Mouse (Mus musculus) midbrain, embryonic 13.5 days (tissue): ENCODE data around the gene Irgq. TPM values are rescaled to one million over a fixed set of nuclear protein-coding genes. Genes with fewer than 3 reads are reported as not detected.
"Not testable (repeated sequence)": the region's sequence is repeated elsewhere in the genome, so short reads cannot be mapped to it uniquely, and the experiment has no call there.

Source experiments
- ATAC-seq: fragments of 200-750 bp; cut with Nextera tagmentation; 2 replicates; pipeline ENCODE4 v1.8.0; 2017; ENCODE audit warnings: mild to moderate bottlenecking, moderate TSS enrichment, moderate library complexity
- H3K27ac ChIP-seq: fragments of 300-500 bp; sonication (generic); 2 replicates; pipeline ENCODE4 v1.5.1; 2015; ENCODE audit warnings: inconsistent platforms, mild to moderate bottlenecking, moderate library complexity
- H3K27me3 ChIP-seq: fragments of 300-500 bp; sonication (generic); 2 replicates; pipeline ENCODE4 v1.6.1; 2015; ENCODE audit warnings: mild to moderate bottlenecking, inconsistent platforms
- H3K36me3 ChIP-seq: fragments of 300-500 bp; sonication (generic); 2 replicates; pipeline ENCODE4 v1.6.1; 2015; ENCODE audit warnings: mild to moderate bottlenecking, inconsistent platforms
- H3K4me1 ChIP-seq: fragments of 300-500 bp; sonication (generic); replicated peaks from 2 replicates; pipeline ENCODE4 v1.6.1; 2015; ENCODE audit warnings: inconsistent platforms
- H3K4me2 ChIP-seq: fragments of 300-500 bp; sonication (generic); replicated peaks from 2 replicates; pipeline ENCODE4 v1.6.1; 2015; ENCODE audit warnings: moderate library complexity, mild to moderate bottlenecking, inconsistent platforms
- H3K4me3 ChIP-seq: fragments of 300-500 bp; sonication (generic); replicated peaks from 2 replicates; pipeline ENCODE4 v1.5.1; 2015; ENCODE audit warnings: mild to moderate bottlenecking, inconsistent platforms
- H3K9ac ChIP-seq: fragments of 300-500 bp; sonication (generic); replicated peaks from 2 replicates; pipeline ENCODE4 v1.6.1; 2015; ENCODE audit warnings: mild to moderate bottlenecking, inconsistent platforms
- H3K9me3 ChIP-seq: fragments of 300-500 bp; sonication (generic); 2 replicates; pipeline ENCODE4 v1.6.1; 2016; ENCODE audit warnings: mild to moderate bottlenecking, inconsistent platforms
- WGBS: fragments of 180-500 bp; shearing (Covaris S2); methylation state at CpG from one replicate; pipeline ENCODE4 v1.1.7; 2015; 5-methylcytosine and 5-hydroxymethylcytosine counted together
- polyA plus RNA-seq: library from polyadenylated mRNA; unstranded; fragments of >200 nt; fragmentation: Nextera tagmentation; extraction: Ambion mirVana; gene quantifications from 2 replicates; pipeline ENCODE4 v1.2.1, GENCODE M21; 2015

The Irgq gene
- 20.3 and 25.3 TPM in 2 replicates for polyA plus RNA-seq

- peaks cover 44% of the 10 kb centered on the region for H3K4me1 ChIP-seq
Measured at GRCm38 (mm10) chr7:24530062-24530931, at the start of gene Irgq. Gene Irgq, plus strand, starts transcription at chr7:24530689.

GRCm38 (mm10) chr7:24480986-24481473 lies 49.5 kb upstream of the Irgq start:
- Histone ChIP-seq H3K4me1 (peaks cover 57% of the 10 kb centered on the region), H3K27ac (peak overlapping the region; percentile 89), H3K9me3 (no peaks in the 10 kb centered on the region), H3K27me3 (peaks cover 6% of the 10 kb centered on the region; the same call in 1 of the 2 replicates), H3K36me3 (no peaks in the 10 kb centered on the region), H3K4me2 (peak overlapping the region; percentile 74), H3K4me3 (peak overlapping the region; percentile 76), H3K9ac (peak overlapping the region; percentile 94)
- WGBS: 9% methylated on average over 14 of the region's 14 CpGs
- peak; percentile 60 for ATAC-seq

More at GRCm38 (mm10) chr7:24530062-24530931, at the start of gene Irgq:
- H3K36me3 ChIP-seq: peaks cover 23% of the 10 kb centered on the region
- no peaks in the 10 kb centered on the region for H3K9me3 ChIP-seq
- H3K4me2 ChIP-seq: peak within 1 kb of the TSS; percentile 86
- peak within 1 kb of the TSS; percentile 93 for H3K9ac ChIP-seq
- H3K27me3 ChIP-seq: peaks cover 11% of the 10 kb centered on the region
- WGBS: under 1% methylated on average over 44 of the region's 44 CpGs
- peak within 1 kb of the TSS; percentile 87 for H3K27ac ChIP-seq
- ATAC-seq: peak; percentile 94
- peak within 1 kb of the TSS; percentile 62 for H3K4me3 ChIP-seq

- H3K4me3 ChIP-seq: peak within 1 kb of the TSS; percentile 76
- H3K9me3 ChIP-seq: no peaks in the 10 kb centered on the region
- H3K4me2 ChIP-seq: peak within 1 kb of the TSS; percentile 74
- H3K4me1 ChIP-seq: peaks cover 63% of the 10 kb centered on the region
- H3K9ac ChIP-seq: peak within 1 kb of the TSS; percentile 94
- WGBS: under 1% methylated on average over 56 of the region's 83 CpGs
- peak; percentile 80 for ATAC-seq
- H3K27ac ChIP-seq: peak within 1 kb of the TSS; percentile 89
- no peaks in the 10 kb centered on the region for H3K36me3 ChIP-seq
- peaks cover 6% of the 10 kb centered on the region; the same call in 1 of the 2 replicates for H3K27me3 ChIP-seq
Measured at GRCm38 (mm10) chr7:24481474-24482207, 48.8 kb upstream of the Irgq start, which contains the start of gene Cadm4. Gene Cadm4, plus strand, starts transcription at chr7:24482023.

GRCm38 (mm10) chr7:24482208-24483020 lies 48.1 kb upstream of the Irgq start:
- H3K36me3 ChIP-seq: no peaks in the 10 kb centered on the region
- H3K9ac ChIP-seq: peak overlapping the region; percentile 94
- peaks cover 71% of the 10 kb centered on the region for H3K4me1 ChIP-seq
- H3K27me3 ChIP-seq: peaks cover 6% of the 10 kb centered on the region; the same call in 1 of the 2 replicates
- ATAC-seq: peak; percentile 25
- H3K27ac ChIP-seq: peak overlapping the region; percentile 89
- H3K9me3 ChIP-seq: no peaks in the 10 kb centered on the region
- WGBS: 2% methylated on average over 18 of the region's 38 CpGs
- H3K4me2 ChIP-seq: peak overlapping the region; percentile 74
- peak overlapping the region; percentile 76 for H3K4me3 ChIP-seq

GRCm38 (mm10) chr7:24483291-24483690 lies 47.2 kb upstream of the Irgq start:
- H3K27ac ChIP-seq, H3K36me3 ChIP-seq, H3K27me3 ChIP-seq, ATAC-seq, H3K9me3 ChIP-seq: not testable (repeated sequence)
- 63% methylated on average over 6 of the region's 6 CpGs for WGBS
- Histone ChIP-seq H3K4me3 (peak overlapping the region; percentile 76), H3K9ac (peak overlapping the region; percentile 94), H3K4me1 (peaks cover 79% of the 10 kb centered on the region), H3K4me2 (peak overlapping the region; percentile 74)

- H3K4me2 ChIP-seq: peak overlapping the region; percentile 74
- peaks cover 70% of the 10 kb centered on the region for H3K4me1 ChIP-seq
- WGBS: 84% methylated on average over 9 of the region's 9 CpGs
- peak overlapping the region; percentile 36 for H3K4me3 ChIP-seq
- peak overlapping the region; percentile 67 for H3K9ac ChIP-seq
- H3K27ac ChIP-seq: peak overlapping the region; percentile 79
- H3K27me3 ChIP-seq: peaks cover 5% of the 10 kb centered on the region; the same call in 1 of the 2 replicates
- H3K36me3 ChIP-seq: peaks cover 14% of the 10 kb centered on the region
- H3K9me3 ChIP-seq: no peaks in the 10 kb centered on the region
- ATAC-seq: no peak
Measured at GRCm38 (mm10) chr7:24485481-24485880, 45.0 kb upstream of the Irgq start.

GRCm38 (mm10) chr7:24486654-24487130 lies 43.8 kb upstream of the Irgq start:
- WGBS: 34% methylated on average over 9 of the region's 9 CpGs
- Histone ChIP-seq H3K27me3 (no peaks in the 10 kb centered on the region), H3K4me1 (peaks cover 60% of the 10 kb centered on the region), H3K9ac (peak overlapping the region; percentile 67), H3K4me2 (peak overlapping the region; percentile 74), H3K27ac (peak overlapping the region; percentile 79), H3K4me3 (peak overlapping the region; percentile 36), H3K9me3 (no peaks in the 10 kb centered on the region), H3K36me3 (peaks cover 27% of the 10 kb centered on the region)
- ATAC-seq: peak; percentile 67

GRCm38 (mm10) chr7:24487403-24487802 lies 43.1 kb upstream of the Irgq start:
- Histone ChIP-seq H3K36me3 (peaks cover 34% of the 10 kb centered on the region), H3K27ac (peak overlapping the region; percentile 79), H3K4me3 (peak overlapping the region; percentile 36), H3K9ac (peak overlapping the region; percentile 67; the same call in 1 of the 2 replicates), H3K27me3 (no peaks in the 10 kb centered on the region), H3K4me2 (peak overlapping the region; percentile 74), H3K4me1 (peaks cover 60% of the 10 kb centered on the region), H3K9me3 (no peaks in the 10 kb centered on the region)
- ATAC-seq: 0 out of 2 replicates have a peak, but pooled peaks have one; percentile 12
- WGBS: 27% methylated on average over 3 of the region's 3 CpGs

GRCm38 (mm10) chr7:24488303-24488702 lies 42.2 kb upstream of the Irgq start:
- Histone ChIP-seq H3K36me3 (peaks cover 34% of the 10 kb centered on the region), H3K9ac (no peak overlapping the region), H3K27me3 (no peaks in the 10 kb centered on the region), H3K27ac (peak overlapping the region; percentile 2; the same call in 1 of the 2 replicates), H3K9me3 (no peaks in the 10 kb centered on the region), H3K4me2 (no peak overlapping the region), H3K4me3 (no peak overlapping the region), H3K4me1 (peaks cover 54% of the 10 kb centered on the region)
- WGBS: 86% methylated on average over 8 of the region's 8 CpGs
- no peak for ATAC-seq

GRCm38 (mm10) chr7:24499856-24500577 lies 30.5 kb upstream of the Irgq start:
- Histone ChIP-seq H3K9me3 (no peaks in the 10 kb centered on the region), H3K36me3 (peaks cover 52% of the 10 kb centered on the region), H3K4me1 (peaks cover 29% of the 10 kb centered on the region), H3K27me3 (peaks cover 4% of the 10 kb centered on the region; the same call in 1 of the 2 replicates), H3K4me3 (no peak overlapping the region), H3K27ac (no peak overlapping the region), H3K4me2 (peak overlapping the region; percentile 26), H3K9ac (no peak overlapping the region)
- WGBS: 19% methylated on average over 43 of the region's 43 CpGs
- no peak for ATAC-seq
